Mouse (Mus musculus) cerebellum, postnatal 25 days (tissue): ENCODE measurements around the gene Arrdc1.
"Not testable (repeated sequence)": the region's sequence is repeated elsewhere in the genome, so short reads cannot be mapped to it uniquely, and the experiment has no call there.

Experiments used
- DNase-seq, 2 experiments: peaks; one replicate each; pipeline ENCODE4 v3.0.0; 2021; ENCODE audit warnings: mixed read lengths in 2 of 2

The Arrdc1 gene

DNA sequence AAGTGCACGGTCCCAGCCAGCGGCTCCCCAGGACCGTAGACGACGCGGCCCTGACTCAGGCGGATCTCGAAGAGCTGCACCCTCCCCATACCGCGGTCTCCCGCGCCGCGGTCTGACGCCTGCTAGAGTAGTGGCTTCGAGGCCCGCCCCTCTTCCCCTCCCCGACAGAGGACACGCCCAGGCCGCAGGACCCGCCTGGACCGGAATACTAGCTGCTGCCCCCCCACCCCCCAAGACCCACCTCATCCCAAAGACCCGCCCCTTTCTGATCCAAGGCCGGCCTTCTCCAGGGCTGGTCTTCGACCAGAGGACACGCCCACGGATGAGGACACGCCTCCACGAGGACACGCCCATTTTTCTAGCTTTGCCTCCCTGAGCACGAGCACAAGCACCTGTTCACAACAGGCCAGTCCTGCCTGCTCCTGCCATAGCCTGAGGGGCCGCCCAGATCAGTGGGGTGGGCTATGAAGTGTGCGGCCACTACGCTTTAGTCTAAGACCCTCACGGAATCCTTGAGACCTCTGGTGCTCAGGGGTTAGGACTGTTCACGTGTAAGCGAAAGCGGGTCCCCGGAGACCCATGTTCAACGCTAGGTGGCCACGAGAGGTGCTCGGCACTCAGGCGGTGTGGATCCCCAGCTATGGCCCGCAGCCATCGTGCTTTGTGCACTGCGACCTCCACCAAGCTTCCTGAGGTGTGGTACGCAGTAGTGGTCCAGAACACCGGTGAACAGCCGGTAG lies at the start of gene Arrdc1:
Gene Arrdc1, minus strand, starts transcription at position 196 of the 740 bp plus-strand sequence.
- peak; percentile 78 to 88 for DNase-seq

DNA sequence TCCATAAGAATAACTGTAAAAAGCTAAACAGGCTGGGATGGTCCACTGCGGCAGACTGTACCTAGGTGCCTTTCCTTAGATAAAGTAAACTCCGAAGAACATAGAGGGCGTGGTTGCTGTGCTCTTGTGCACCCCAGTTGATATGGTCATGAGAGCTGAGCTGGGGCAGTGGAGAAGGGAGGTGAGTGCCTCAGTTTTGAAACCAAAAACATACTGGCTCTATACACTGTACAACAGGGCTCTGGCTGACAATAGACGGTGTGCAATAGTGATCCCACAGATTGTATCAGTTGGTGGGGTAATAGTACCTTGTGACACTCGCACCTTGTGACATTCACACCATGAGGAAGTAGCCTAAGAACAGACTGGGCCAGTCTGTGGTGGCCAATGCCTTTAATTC lies 41.9 kb upstream of the Arrdc1 start:
- no peak for DNase-seq

DNA sequence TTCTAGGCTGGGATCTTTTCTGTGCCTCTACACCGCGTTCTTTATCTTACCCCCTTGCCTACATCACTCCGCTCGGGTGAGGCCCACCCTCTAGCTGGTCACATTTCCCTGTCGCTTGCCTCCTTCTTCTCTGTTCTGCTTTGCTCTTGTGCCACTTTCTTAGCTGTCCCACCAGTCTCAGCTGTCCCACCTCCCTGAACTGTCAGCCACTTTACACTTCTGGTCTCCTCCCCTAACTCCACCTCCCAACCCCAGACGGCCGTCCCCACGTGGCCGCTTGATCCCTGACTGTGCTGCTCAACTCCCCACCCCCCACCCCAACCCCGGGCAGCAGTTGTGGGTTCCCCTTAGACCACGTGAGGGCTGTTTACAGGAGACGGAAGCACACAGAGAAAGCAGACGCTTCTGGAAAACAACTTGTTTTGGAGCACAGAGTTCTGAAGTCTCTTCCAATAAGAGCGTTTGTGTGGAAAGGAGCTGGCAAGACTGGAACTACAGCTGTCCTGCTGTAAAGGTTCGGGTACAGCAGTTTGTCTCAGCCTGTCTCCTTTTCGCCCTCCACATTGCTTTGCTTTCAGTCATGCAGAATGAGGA lies 40.7 kb upstream of the Arrdc1 start, which contains the start of gene Pnpla7:
Gene Pnpla7, plus strand, starts transcription at position 330 of the 594 bp plus-strand sequence.
- peak; percentile 50 to 67 for DNase-seq

DNA sequence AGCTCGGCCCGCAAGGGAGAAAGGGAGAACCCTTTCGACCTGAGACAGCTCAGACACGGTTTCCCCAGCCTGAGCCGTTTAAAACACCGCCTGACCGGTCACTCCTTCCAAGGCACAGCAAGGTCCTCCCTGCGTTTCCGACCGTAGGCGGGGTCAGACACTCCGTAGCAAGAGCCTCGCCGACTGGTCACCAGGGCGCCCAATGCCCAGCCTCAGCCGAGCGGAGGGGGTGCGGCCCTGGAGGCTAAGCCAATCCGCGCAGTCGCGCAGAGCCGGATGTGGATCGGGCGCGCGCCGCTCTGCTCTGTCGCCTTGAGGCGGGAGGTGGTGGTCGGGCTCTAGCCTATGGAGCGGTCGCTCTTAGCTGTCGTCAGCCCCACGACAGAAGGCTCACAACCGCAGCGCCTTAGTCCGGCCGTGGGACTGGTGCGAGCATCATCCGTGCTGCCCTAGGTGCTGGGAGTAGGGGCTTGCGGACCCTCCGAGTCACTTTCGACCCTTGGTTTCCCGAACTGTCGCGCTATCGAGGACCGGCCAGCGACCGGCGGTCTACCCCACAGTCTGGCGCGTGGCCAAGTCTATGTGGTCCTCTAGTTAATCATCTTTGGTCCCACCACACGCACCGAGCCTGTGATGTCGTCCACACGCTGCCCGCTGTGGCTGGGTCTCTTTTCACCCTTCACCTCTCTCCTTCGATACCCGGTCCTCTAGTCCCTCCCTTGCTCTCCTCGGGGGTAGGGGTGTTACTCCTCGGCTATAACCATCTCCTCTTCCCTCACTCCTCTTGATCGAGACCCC lies 40.1 kb upstream of the Arrdc1 start, which contains the start of gene Mrpl41:
Gene Mrpl41, minus strand, starts transcription at position 193 of the 798 bp plus-strand sequence.
- DNase-seq, result peak; percentile 97 to 98

- not testable (repeated sequence) for DNase-seq
These were observed 39.4 kb upstream of the Arrdc1 start for GRCm38 (mm10) chr2:24974452-24974851.

DNA sequence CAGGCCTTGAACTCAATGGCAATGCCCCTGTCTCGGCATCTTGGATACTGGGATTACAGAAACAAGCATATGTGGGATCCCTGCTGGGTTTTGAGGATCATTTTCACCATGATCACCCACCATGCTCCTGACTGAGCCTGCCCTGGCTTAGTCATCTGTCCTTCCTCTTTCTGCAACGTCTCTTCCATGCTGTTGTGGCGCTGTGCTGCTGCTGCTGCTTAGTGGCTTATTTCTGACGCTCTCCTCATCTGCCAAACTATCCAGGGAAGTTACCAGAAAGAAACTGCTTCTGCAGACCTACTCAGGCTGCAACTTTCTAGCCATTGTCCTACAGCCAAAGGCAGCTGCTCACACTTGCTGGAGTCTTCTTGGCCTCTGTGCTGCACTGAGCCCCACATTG lies 35.3 kb upstream of the Arrdc1 start:
- DNase-seq, result no peak

DNA sequence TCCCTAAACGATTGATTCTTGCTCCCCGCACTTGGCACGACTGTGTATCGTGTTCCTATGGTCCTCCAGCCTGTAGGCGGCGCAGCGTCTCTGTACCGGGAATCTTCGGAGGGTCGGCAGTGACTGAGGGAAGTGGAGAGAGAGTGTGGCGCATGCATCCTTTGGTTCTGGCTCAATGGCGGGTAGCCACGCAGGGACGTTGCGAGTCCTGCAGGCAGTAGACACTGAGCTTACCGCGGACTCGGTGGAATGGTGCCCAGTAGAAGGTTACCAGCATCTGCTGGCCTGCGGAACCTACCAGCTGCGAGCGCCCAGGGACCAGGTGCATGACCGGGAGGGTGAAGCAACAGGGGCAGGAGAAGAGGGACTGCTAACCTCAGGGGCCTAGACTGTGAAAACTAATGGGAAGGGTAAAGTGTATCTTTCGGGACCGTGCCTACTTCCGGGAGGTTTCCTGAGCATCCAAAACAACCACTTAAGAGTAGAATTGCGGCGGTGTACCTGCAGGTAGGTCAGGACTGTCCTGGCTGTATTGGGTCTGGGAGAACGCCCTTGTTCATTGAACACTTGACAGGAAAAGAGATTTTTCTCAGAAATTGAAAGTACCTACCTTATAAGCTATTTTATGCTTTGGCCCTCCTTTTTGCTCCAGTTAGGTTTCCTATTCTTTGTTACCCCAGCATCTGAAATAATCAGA lies 27.4 kb upstream of the Arrdc1 start, which contains the start of gene Dph7:
Gene Dph7, plus strand, starts transcription at position 97 of the 697 bp plus-strand sequence.
- peak; percentile 91 to 94 for DNase-seq

GRCm38 (mm10) chr2:24960910-24961309 lies 25.9 kb upstream of the Arrdc1 start:
- DNase-seq, result peak; percentile 29 to 53

DNA sequence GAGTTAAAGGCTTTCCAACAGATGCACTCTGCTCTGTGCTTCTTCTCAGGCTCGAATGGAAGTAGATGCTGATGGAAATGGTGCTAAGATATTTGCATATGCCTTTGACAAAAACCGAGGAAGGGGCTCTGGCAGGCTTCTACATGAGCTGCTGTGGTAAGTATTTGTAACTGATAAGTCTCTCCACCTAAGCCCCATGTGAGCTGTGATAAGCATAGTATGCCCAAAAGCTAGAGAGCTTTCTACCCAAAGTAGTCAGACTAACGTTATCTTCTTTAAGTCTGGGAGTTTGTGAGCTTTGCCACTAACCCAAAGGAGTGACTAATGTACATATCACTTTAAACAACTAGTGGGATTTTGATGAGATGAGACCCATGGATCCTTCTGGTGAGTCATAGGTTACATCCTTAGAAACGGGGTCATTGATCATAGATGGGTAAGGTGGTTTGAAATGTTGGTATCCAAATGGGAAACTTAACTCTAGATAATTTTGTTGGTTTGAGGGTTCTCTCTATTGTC lies 17.5 kb upstream of the Arrdc1 start:
- no peak for DNase-seq

GRCm38 (mm10) chr2:24950189-24950535 lies 15.1 kb upstream of the Arrdc1 start:
- no peak for DNase-seq

GRCm38 (mm10) chr2:24949421-24950188 lies 14.6 kb upstream of the Arrdc1 start, which contains the start of gene Zmynd19:
Gene Zmynd19, plus strand, starts transcription at chr2:24949792.
- DNase-seq, result peak; percentile 99 to 100

DNA sequence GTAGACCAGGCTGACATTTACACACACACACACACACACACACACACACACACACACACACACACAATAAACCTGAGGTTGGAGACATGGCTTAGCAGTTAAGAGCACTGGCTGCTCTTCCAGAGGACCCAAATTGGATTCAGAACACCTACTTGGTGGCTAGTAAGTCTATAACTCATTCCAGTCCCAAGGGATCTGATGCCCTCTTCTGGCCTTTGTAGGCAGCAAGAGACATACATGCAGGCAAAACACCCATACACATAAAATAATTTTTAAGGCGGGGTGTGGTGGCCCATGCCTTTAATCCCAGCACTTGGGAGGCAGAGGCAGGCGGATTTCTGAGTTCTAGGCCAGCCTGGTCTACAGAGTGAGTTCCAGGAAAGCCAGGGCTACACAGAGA lies 9.3 kb upstream of the Arrdc1 start:
- peak in 1 of 2 experiments; percentile 29 for DNase-seq

- no peak for DNase-seq
These were observed 7.0 kb upstream of the Arrdc1 start for GRCm38 (mm10) chr2:24942092-24942491.

DNA sequence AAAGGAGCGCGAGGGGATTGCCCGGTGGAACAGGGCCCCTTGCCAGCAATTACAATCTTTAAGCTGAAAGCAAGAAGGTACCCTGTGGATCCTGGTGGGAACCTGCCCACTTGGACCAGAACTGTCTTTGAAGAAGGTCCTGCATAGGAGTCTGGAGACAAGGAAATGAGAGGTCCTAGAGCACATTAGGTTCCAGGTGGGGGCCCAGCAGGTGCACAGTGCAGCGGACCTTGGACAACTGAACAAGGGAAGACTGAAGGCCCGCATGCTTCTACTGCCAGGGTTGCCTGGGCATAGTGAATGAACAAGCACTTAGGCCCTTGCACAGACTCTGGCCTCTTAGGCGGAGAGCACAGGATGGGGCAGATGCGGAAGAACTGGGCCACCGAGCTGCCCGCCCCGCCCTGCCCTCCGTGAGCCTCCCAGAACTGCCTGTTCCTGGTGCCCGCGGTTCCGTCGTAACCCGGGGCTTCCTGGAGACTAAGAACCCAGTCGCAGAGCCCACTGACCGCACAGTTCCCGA lies 550 bp downstream of the Arrdc1 start:
- DNase-seq, result peak; percentile 64 to 65

DNA sequence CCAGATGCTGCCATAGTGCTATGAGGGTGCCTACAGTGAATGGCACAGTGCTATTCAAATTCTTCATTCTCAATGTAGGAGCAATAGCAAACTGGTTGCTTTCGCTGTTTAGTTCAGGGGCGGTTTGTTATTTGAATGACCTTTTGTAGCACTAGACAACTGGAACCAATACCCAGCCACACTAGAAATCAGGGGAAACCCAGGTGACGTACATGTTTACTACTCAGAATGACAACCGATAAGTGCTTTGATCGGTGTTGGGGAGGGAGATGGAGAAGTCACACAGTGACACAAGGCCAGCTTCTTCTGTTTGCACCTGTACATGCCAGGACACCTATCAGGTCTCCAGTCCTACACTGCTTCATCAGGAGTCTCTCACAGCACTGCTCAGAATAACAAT lies 5.5 kb downstream of the Arrdc1 start:
- no peak for DNase-seq

DNA sequence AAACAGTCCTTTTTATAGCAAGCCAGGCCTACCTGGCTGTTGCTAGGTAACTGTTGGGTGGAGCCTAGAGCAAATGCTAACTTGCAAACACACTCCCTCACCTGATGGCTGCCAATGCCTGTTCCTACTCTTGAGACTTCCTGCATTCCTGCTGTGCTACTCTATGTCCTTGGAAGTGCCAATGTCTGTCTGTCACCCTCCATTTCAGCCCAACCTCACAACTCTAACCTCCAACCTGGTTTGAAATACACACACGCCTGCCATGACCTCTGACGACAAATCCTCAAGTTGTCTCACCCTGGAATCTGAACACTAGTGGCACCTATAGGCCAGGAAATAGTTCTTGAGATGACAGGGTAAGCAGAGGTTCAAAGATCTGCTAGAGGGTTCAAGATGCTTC lies 5.9 kb downstream of the Arrdc1 start:
- DNase-seq, result no peak

DNA sequence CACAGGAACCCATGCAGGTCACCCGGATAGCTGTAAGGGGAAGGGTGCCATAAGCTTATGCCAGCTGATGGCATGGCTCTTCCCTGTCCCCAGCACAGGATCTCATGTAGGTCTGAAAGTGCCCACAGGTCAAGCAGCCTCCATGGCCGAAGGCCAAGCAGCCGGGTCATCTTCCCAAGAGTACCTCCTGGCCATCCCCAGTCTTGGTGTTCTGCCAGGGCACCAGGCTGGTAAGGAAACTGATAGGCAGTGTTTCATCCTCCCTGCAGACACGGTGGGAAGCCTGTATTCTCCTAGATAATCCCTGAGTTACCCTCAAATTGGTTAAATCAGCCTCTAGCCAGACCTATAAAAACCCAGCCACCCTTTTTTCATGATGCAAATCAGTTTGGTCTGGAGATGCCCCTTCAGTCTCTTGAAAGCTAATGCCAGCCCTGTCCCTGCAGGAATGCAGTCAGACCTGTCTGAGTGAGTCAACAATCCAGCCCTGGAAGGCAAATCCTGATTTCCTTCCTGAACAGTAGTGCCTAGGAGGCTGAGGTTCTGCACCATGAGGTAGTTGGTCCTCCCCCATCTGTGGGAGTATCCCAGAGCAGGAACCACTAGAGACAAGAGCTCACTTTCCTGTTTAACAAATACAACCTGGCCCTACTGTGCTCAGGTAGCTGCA lies 7.1 kb downstream of the Arrdc1 start:
- DNase-seq, result peak; percentile 47 to 74

- DNase-seq, result no peak
These were observed 8.1 kb downstream of the Arrdc1 start for GRCm38 (mm10) chr2:24926965-24927358.

DNA sequence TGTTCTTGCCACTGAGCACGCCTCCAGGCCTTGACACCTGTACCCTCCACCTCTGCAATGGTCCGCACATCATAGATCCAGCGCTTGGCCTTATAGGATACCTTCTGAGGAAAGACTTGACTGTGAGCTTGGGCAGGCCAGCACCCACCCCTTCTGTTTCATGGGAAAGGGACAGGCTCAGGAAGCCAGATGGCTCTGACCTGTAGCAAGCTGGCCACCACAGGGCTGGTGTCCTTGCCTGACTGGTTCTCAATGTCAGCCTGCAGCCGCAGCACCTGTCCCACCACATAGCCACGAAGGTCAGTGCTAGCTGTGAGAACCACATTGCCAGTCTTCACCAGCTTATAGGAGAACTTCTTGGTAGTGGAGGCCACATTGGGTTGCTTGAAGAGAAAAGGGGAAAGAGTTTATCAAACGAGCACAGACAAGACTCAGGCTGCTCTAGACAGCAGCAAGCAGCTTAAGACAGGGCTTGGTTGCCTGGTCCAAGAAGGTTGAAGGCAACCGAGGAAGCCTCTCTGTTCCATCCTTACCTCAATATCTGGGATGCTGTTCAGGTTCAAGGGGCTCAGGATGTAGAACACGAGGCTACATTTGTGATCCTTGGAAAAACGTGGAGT lies 8.6 kb downstream of the Arrdc1 start:
- no peak for DNase-seq

GRCm38 (mm10) chr2:24925284-24925683 lies 9.8 kb downstream of the Arrdc1 start:
- no peak for DNase-seq
